11 mouse cellular contexts compared by ENCODE assay signal in the genomic region with DNA sequence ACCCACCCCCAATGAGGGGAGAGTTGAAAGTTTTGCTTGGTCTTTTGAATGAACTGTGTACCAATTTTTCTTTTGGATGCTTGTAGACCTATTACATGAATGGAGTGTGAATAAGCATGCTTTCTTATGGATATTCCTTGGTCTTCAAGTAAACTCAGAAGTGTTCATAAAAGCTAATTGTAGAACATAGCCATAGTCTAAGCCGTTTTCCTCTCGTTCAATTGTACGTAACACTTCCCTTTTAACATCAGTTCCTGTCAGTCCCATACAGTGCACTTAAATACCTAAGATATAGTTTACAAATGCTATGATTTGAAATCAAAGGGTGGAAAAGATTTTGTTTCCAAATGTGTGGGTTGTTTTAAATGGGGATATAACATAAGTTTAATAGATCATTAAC. TPM values are rescaled to one million over a fixed set of nuclear protein-coding genes. Genes with fewer than 3 reads are reported as not detected.
DNase-seq lines count a peak whose midpoint lies in the region; ATAC-seq and TF ChIP-seq lines count a peak whose summit lies in the region.
"Had no signal": no experiment of that assay in that cellular context is flagged by ENCODE, and none has a peak within 500 bp of the region (broad histone marks: within the 10 kb centered on the region; RNA-seq: fewer than 3 reads in every experiment).

No protein-coding gene starts in this region.

- 86% methylated on average over 3 of the region's 3 CpGs for WGBS in hindbrain, embryonic 10.5 days
- WGBS in liver, embryonic 15.5 days (ENCODE audit: insufficient replicate concordance) = 30% methylated on average over 3 of the region's 3 CpGs

- TF ChIP-seq RAD21 in CH12.LX (IDR thresholded peaks at IDR 0.05; ENCODE audit: low read depth, low read length) = no peak

- H3K4me3 ChIP-seq in erythroblast, embryonic 14.5 days (replicated peaks) = peak overlapping the region; percentile 79
- H3K4me3 ChIP-seq in CH12.LX (replicated peaks in 1 of 3; ENCODE audit: low read depth in 2 of 3, low read length in 2 of 3, poor library complexity in 1 of 3) = peak overlapping the region in 2 of 3 experiments; percentile 18 to 84
- peak overlapping the region; percentile 99 for H3K4me3 ChIP-seq in hindbrain, embryonic 10.5 days
- H3K4me3 ChIP-seq in liver, embryonic 15.5 days (replicated peaks) = no peak overlapping the region

- in situ Hi-C loops in CH12.LX (cut with MboI; ENCODE audit: low pct_ligation_motif_present, low pct_unique_long_range_greater_than_20kb, low sequenced_read_pairs) = no loop called here

- TF ChIP-seq EP300 in CH12.LX (IDR thresholded peaks at IDR 0.05; ENCODE audit: low read length) = no peak

- H3K9ac ChIP-seq in CH12.LX (ENCODE audit: insufficient read depth, low read depth) = peak overlapping the region; percentile 98
- H3K9ac ChIP-seq in liver, embryonic 15.5 days = no peak overlapping the region

- dilution Hi-C loops in CH12.LX (cut with MboI; ENCODE audit: extremely low pct_ligation_motif_present, extremely low pct_unique_long_range_greater_than_20kb, low sequenced_read_pairs) = no loop called here

- ATAC-seq in erythroblast, adult 5-6 weeks (replicated peaks; ENCODE audit: low FRiP score, poor library complexity, severe bottlenecking) = no peak
- ATAC-seq in liver, embryonic 15.5 days (ENCODE audit: insufficient read depth) = no peak

- no peak for TF ChIP-seq CTCF in CH12.LX (conservative IDR thresholded peaks at IDR 0.05 in 1 of 2, IDR thresholded peaks at IDR 0.05 in 1 of 2; ENCODE audit: low read depth in 2 of 2, low read length in 2 of 2)

- peaks cover 70% of the 10 kb centered on the region for H3K36me3 ChIP-seq in erythroblast, embryonic 14.5 days (ENCODE audit: control insufficient read depth)
- H3K36me3 ChIP-seq in CH12.LX (replicated peaks in 1 of 2; ENCODE audit: control insufficient read depth in 1 of 2, insufficient read depth in 1 of 2, low read length in 1 of 2) = peaks cover 30 to 62% of the 10 kb centered on the region in 2 experiments
- peaks cover 59% of the 10 kb centered on the region for H3K36me3 ChIP-seq in hindbrain, embryonic 10.5 days
- H3K36me3 ChIP-seq in liver, embryonic 15.5 days (replicated peaks) = peaks cover 44% of the 10 kb centered on the region

- no peak for DNase-seq in CH12.LX (ENCODE audit: extremely low read depth)
- DNase-seq in hindbrain, embryonic 10.5 days (ENCODE audit: low spot score) = no peak
- DNase-seq in layer of hippocampus, postnatal 36 days = no peak
- DNase-seq in thymus, adult 18-20 months = no peak
- no peak for DNase-seq in spleen, adult 18-20 months
- DNase-seq: cerebellum, postnatal 14 days; thymus, postnatal 25 days had no signal

- H3K79me2 ChIP-seq in CH12.LX (replicated peaks; ENCODE audit: control insufficient read depth, extremely low read depth, insufficient read depth, poor library complexity, severe bottlenecking) = peaks cover 74% of the 10 kb centered on the region

- no peak for TF ChIP-seq POLR2A in CH12.LX (IDR thresholded peaks at IDR 0.05; ENCODE audit: low read depth, low read length)

- peak overlapping the region; percentile 99 for H3K4me2 ChIP-seq in CH12.LX (ENCODE audit: insufficient read depth, low read depth, poor library complexity, severe bottlenecking)
- H3K4me2 ChIP-seq in liver, embryonic 15.5 days = peak overlapping the region; percentile 81

- no peaks in the 10 kb centered on the region for H3K9me3 ChIP-seq in erythroblast, embryonic 14.5 days (ENCODE audit: control insufficient read depth, low read length)
- H3K9me3 ChIP-seq in CH12.LX (replicated peaks; ENCODE audit: low read length) = no peaks in the 10 kb centered on the region
- no peaks in the 10 kb centered on the region for H3K9me3 ChIP-seq in hindbrain, embryonic 10.5 days
- H3K9me3 ChIP-seq in liver, embryonic 15.5 days (replicated peaks) = no peaks in the 10 kb centered on the region

- no peak overlapping the region for H3K27ac ChIP-seq in CH12.LX (ENCODE audit: insufficient read depth, low read depth)
- H3K27ac ChIP-seq in hindbrain, embryonic 10.5 days = no peak overlapping the region
- H3K27ac ChIP-seq in liver, embryonic 15.5 days (replicated peaks) = no peak overlapping the region

- H3K4me1 ChIP-seq in erythroblast, embryonic 14.5 days (ENCODE audit: control insufficient read depth) = peaks cover 33% of the 10 kb centered on the region
- peaks cover 5 to 42% of the 10 kb centered on the region in 2 experiments for H3K4me1 ChIP-seq in CH12.LX (ENCODE audit: control insufficient read depth in 1 of 2, insufficient read depth in 2 of 2)
- peaks cover 35% of the 10 kb centered on the region for H3K4me1 ChIP-seq in hindbrain, embryonic 10.5 days (replicated peaks)
- H3K4me1 ChIP-seq in liver, embryonic 15.5 days (replicated peaks) = peaks cover 27% of the 10 kb centered on the region

- H3K27me3 ChIP-seq in erythroblast, embryonic 14.5 days (ENCODE audit: control insufficient read depth) = no peaks in the 10 kb centered on the region
- H3K27me3 ChIP-seq in CH12.LX (replicated peaks) = no peaks in the 10 kb centered on the region
- H3K27me3 ChIP-seq in hindbrain, embryonic 10.5 days (ENCODE audit: insufficient read depth, poor library complexity, severe bottlenecking) = no peaks in the 10 kb centered on the region
- no peaks in the 10 kb centered on the region for H3K27me3 ChIP-seq in liver, embryonic 15.5 days

TF ChIP-seq in CH12.LX, 34 proteins besides CTCF, POLR2A, EP300 and RAD21:
- TF ChIP-seq MAFK (IDR thresholded peaks at IDR 0.05; ENCODE audit: insufficient replicate concordance, low read length) (no peak), SIN3A (IDR thresholded peaks at IDR 0.05; ENCODE audit: low read length) (0 out of 2 replicates have a peak, but pooled peaks have one; percentile 54)
TF ChIP-seq in CH12.LX: peak in this region for 1.

RNA-seq across cellular contexts. Expression of gene Fubp1, which starts 3.2 kb away (rescaled TPM):
- polyA plus RNA-seq in erythroblast, embryonic 14.5 days (2012) = 27.0 and 29.1 TPM in 2 replicates
- 48.9 and 97.6 TPM in 2 replicates for total RNA-seq in erythroblast, adult 5-6 weeks (2015; ENCODE audit: low replicate concordance)
- total RNA-seq in erythroblast, adult 5-6 weeks (2017; ENCODE audit: low replicate concordance) = 108 and 142 TPM in 2 replicates
- total RNA-seq in CH12.LX (2012; rRNA removed) (214 and 306 TPM in 2 replicates), CH12.LX (2014; rRNA removed) (333 and 398 TPM in 2 replicates)
- 224 and 237 TPM in 2 replicates for polyA plus RNA-seq in CH12.LX (2012; ENCODE audit: insufficient read length, low read depth)
- 321 and 408 TPM in 2 replicates for polyA plus RNA-seq in hindbrain, embryonic 10.5 days (2016; fragmentation: Nextera tagmentation; extraction: Ambion mirVana)
- polyA plus RNA-seq in liver, embryonic 15.5 days (2015; fragmentation: Nextera tagmentation; extraction: Ambion mirVana) = 55.1 and 57.1 TPM in 2 replicates
- total RNA-seq in layer of hippocampus, postnatal 36 days (2021) = 100 to 1,000 TPM; 124 to 143 TPM

RNA-seq across cellular contexts. Expression of gene Dnajb4, which starts 3.3 kb away (rescaled TPM):
- 0.78 and 0.87 TPM in 2 replicates for polyA plus RNA-seq in erythroblast, embryonic 14.5 days (2012)
- 166 and 217 TPM in 2 replicates for total RNA-seq in erythroblast, adult 5-6 weeks (2015; ENCODE audit: low replicate concordance)
- total RNA-seq in erythroblast, adult 5-6 weeks (2017; ENCODE audit: low replicate concordance) = 316 and 353 TPM in 2 replicates
- total RNA-seq in CH12.LX (2012; rRNA removed) (11.7 and 14.9 TPM in 2 replicates), CH12.LX (2014; rRNA removed) (26.4 and 30.0 TPM in 2 replicates)
- polyA plus RNA-seq in CH12.LX (2012; ENCODE audit: insufficient read length, low read depth) = 17.7 and 19.5 TPM in 2 replicates
- polyA plus RNA-seq in hindbrain, embryonic 10.5 days (2016; fragmentation: Nextera tagmentation; extraction: Ambion mirVana) = 19.9 and 21.2 TPM in 2 replicates
- polyA plus RNA-seq in liver, embryonic 15.5 days (2015; fragmentation: Nextera tagmentation; extraction: Ambion mirVana) = 35.3 and 36.8 TPM in 2 replicates
- total RNA-seq in layer of hippocampus, postnatal 36 days (2021) = 10 to 100 TPM; 72.2 to 74.1 TPM

RNA-seq across cellular contexts. Expression of gene Gipc2, which starts 47.4 kb away (rescaled TPM):
- polyA plus RNA-seq in erythroblast, embryonic 14.5 days (2012) = not detected in 2 replicates
- total RNA-seq in erythroblast, adult 5-6 weeks (2015; ENCODE audit: low replicate concordance) = not detected in 2 replicates
- total RNA-seq in erythroblast, adult 5-6 weeks (2017; ENCODE audit: low replicate concordance) = 2.4 and 4.7 TPM in 2 replicates
- total RNA-seq in CH12.LX (2012; rRNA removed) (0.38 TPM in 1 of 2 replicates, not detected in the other), CH12.LX (2014; rRNA removed) (0.24 TPM in 1 of 2 replicates, not detected in the other)
- 1.2 and 1.7 TPM in 2 replicates for polyA plus RNA-seq in CH12.LX (2012; ENCODE audit: insufficient read length, low read depth)
- 2.6 and 2.9 TPM in 2 replicates for polyA plus RNA-seq in hindbrain, embryonic 10.5 days (2016; fragmentation: Nextera tagmentation; extraction: Ambion mirVana)
- 19.3 and 20.0 TPM in 2 replicates for polyA plus RNA-seq in liver, embryonic 15.5 days (2015; fragmentation: Nextera tagmentation; extraction: Ambion mirVana)
- 1 to 10 TPM; 1.2 to 1.8 TPM for total RNA-seq in layer of hippocampus, postnatal 36 days (2021)
- total RNA-seq: hematopoietic stem cell, adult 5-6 weeks had no signal

RNA-seq across cellular contexts. Expression of gene Nexn, which starts 52.7 kb away (rescaled TPM):
- not detected in 2 replicates for polyA plus RNA-seq in erythroblast, embryonic 14.5 days (2012)
- not detected in 2 replicates for total RNA-seq in erythroblast, adult 5-6 weeks (2015; ENCODE audit: low replicate concordance)
- total RNA-seq in erythroblast, adult 5-6 weeks (2017; ENCODE audit: low replicate concordance) = not detected in 2 replicates
- total RNA-seq in CH12.LX (2012; rRNA removed) (0.08 TPM in 2 replicates), CH12.LX (2014; rRNA removed) (not detected in 2 replicates)
- 0.17 and 0.67 TPM in 2 replicates for polyA plus RNA-seq in CH12.LX (2012; ENCODE audit: insufficient read length, low read depth)
- 2.8 and 5.2 TPM in 2 replicates for polyA plus RNA-seq in hindbrain, embryonic 10.5 days (2016; fragmentation: Nextera tagmentation; extraction: Ambion mirVana)
- polyA plus RNA-seq in liver, embryonic 15.5 days (2015; fragmentation: Nextera tagmentation; extraction: Ambion mirVana) = 1.5 and 1.7 TPM in 2 replicates
- total RNA-seq in layer of hippocampus, postnatal 36 days (2021) = 1 to 10 TPM in 1 of 2 experiments, under 1 TPM in 1; 0.91 to 1.4 TPM

Comparison
In these comparisons a context has a peak if more than half of its experiments do, and no peak if none do; other contexts are left out.
1. RNA of gene Dnajb4, which starts 3.3 kb away (polyA plus RNA-seq): 35.3 to 36.8 TPM in liver, embryonic 15.5 days, 19.9 to 21.2 TPM in hindbrain, embryonic 10.5 days and 17.7 to 19.5 TPM in CH12.LX; 0.78 to 0.87 TPM in erythroblast, embryonic 14.5 days; every median in the first group is over 10 times any median in the second.